Mouse (Mus musculus) E14TG2a.4 (cell line): Measurements from ENCODE around the gene Rbm5.

ENCODE experiments used
- H3K27me3 ChIP-seq: 2 replicates; pipeline ENCODE4 v1.6.1; 2014; ENCODE audit warnings: low read length, control low read depth; ENCODE audit not compliant: insufficient read depth
- H3K36me3 ChIP-seq: 2 replicates; pipeline ENCODE4 v1.6.1; 2014; ENCODE audit warnings: low read length, control low read depth; ENCODE audit not compliant: insufficient read depth
- H3K4me1 ChIP-seq: replicated peaks from 2 replicates; pipeline ENCODE4 v1.6.1; 2014; ENCODE audit warnings: low read depth, low read length, control low read depth
- H3K4me3 ChIP-seq: replicated peaks from 2 replicates; pipeline ENCODE4 v1.5.1; 2014; ENCODE audit warnings: mild to moderate bottlenecking, low read length
- H3K9me3 ChIP-seq: 2 replicates; pipeline ENCODE4 v1.6.1; 2014; ENCODE audit warnings: low read length, control low read depth
- CTCF ChIP-seq: conservative IDR thresholded peaks from 2 replicates; pipeline ENCODE4 v1.5.1; 2014; ENCODE audit warnings: low read length
- NANOG ChIP-seq: IDR thresholded peaks from 2 replicates; pipeline ENCODE4 v1.6.1; 2014; ENCODE audit warnings: borderline replicate concordance, low read length, mixed read lengths
- POU5F1 ChIP-seq: IDR thresholded peaks from 2 replicates; pipeline ENCODE4 v1.6.1; 2014; ENCODE audit warnings: low read length, borderline replicate concordance

Rbm5 gene

GRCm38 (mm10) chr9:107693433-107693987 is 77.3 kb downstream of the Rbm5 start:
- no peak for TF ChIP-seq CTCF
- no peak for TF ChIP-seq POU5F1
- TF ChIP-seq NANOG: no peak
- no peaks in the 10 kb centered on the region for H3K9me3 ChIP-seq
- H3K4me1 ChIP-seq: peaks cover 43% of the 10 kb centered on the region
- 0 out of 2 replicates have a peak, but pooled peaks cover 4% of the 10 kb centered on the region for H3K36me3 ChIP-seq
- peaks cover 27% of the 10 kb centered on the region for H3K27me3 ChIP-seq
- H3K4me3 ChIP-seq: no peak overlapping the region

GRCm38 (mm10) chr9:107692785-107693184 is 78.0 kb downstream of the Rbm5 start:
- H3K9me3 ChIP-seq: no peaks in the 10 kb centered on the region
- H3K36me3 ChIP-seq: 0 out of 2 replicates have a peak, but pooled peaks cover 4% of the 10 kb centered on the region
- TF ChIP-seq CTCF (no peak), NANOG (no peak), POU5F1 (no peak)
- H3K4me3 ChIP-seq: no peak overlapping the region
- H3K27me3 ChIP-seq: peaks cover 33% of the 10 kb centered on the region
- peaks cover 40% of the 10 kb centered on the region for H3K4me1 ChIP-seq

DNA sequence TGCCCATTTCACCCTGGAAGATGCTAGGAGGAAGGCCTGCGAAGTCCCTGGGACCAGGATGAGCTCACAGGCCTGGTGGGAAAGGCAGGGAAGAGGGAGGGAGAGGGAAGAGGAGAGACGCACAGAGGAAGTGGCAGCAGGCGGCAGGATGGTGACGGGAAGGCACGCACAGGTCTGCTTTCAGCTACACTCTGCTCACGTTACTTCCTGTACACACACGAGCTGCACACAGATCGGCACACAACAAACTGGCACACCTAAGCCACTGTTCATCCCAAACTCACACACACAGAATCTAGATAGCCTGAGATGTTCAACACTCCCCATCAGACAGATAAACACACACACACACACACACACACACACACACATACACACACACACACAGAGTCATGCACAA is 80.4 kb downstream of the Rbm5 start:
- Histone ChIP-seq H3K9me3 (no peaks in the 10 kb centered on the region), H3K36me3 (0 out of 2 replicates have a peak, but pooled peaks cover 4% of the 10 kb centered on the region), H3K4me3 (no peak overlapping the region), H3K4me1 (peaks cover 40% of the 10 kb centered on the region), H3K27me3 (peaks cover 47% of the 10 kb centered on the region)
- TF ChIP-seq NANOG (no peak), POU5F1 (no peak), CTCF (no peak)
